Mouse (Mus musculus) kidney, adult 2 months (tissue): ENCODE measurements around the gene Sptbn1.

ENCODE experiments used
- CTCF ChIP-seq: fragments of 200-500 bp; conservative IDR thresholded peaks from 2 replicates; pipeline ENCODE4 v1.5.1; 2011; ENCODE audit warnings: low read depth, mild to moderate bottlenecking, control low read depth, low read length, moderate library complexity, mixed read lengths; ENCODE audit not compliant: insufficient read depth, insufficient read length
- POLR2A ChIP-seq: fragments of 200-500 bp; IDR thresholded peaks from one replicate; pipeline ENCODE4 v1.6.1; 2011; ENCODE audit warnings: low read depth, low read length, control low read depth

- TF ChIP-seq CTCF (no peak), POLR2A (no peak)
These were observed 106.2 kb downstream of the Sptbn1 start for GRCm38 (mm10) chr11:30161744-30162143.
